Mouse (Mus musculus): ENCODE measurements around the gene Shkbp1. TPM values are rescaled to one million over a fixed set of nuclear protein-coding genes. Genes with fewer than 3 reads are reported as not detected.

Shkbp1 gene
- polyA plus RNA-seq (2015; fragmentation: Nextera tagmentation; extraction: Ambion mirVana), result 26.1 and 28.3 TPM in 2 replicates

GRCm38 (mm10) chr7:27355745-27356240 is at the start of gene Shkbp1:
TSS of gene Shkbp1 (minus strand) at chr7:27356019.

DNA sequence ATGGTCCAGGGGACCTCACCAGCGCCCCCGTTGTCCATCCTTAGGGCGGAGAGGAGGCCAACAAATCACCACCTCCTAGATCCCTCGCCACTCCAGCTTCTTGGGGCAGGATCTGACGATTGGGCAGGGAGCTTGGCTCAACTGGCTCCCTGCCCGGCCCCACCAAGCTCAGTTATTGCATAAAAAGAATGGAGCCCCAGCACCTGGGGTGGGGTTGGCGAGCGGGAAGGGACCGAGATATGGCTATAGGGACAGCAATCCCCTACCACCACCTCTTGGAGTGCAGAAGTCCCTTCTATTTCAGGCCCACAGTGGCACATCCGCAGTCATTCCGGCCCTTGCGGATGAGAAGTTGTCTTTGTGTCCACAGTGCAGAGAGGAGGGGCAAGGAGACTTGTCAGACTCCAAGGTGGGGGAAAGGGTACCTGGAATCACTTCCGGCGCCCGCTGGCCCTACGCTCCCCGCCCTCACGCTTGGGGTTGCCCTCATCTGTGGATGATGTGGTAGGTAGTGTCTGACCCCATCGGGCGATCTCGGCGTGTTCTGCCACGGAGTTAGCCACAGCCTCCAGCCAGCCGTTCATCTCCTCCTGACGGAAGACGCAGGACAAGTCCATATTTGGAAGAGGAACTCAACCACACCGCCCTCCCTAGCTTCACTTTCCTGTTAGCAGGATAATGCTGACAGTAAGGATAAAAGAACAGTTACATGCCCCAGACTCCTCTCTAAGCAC is 1.2 kb upstream of the Shkbp1 start, which contains the start of gene Gm20479:
Gene Gm20479, minus strand, starts transcription at position 559 of the 734 bp plus-strand sequence.

DNA sequence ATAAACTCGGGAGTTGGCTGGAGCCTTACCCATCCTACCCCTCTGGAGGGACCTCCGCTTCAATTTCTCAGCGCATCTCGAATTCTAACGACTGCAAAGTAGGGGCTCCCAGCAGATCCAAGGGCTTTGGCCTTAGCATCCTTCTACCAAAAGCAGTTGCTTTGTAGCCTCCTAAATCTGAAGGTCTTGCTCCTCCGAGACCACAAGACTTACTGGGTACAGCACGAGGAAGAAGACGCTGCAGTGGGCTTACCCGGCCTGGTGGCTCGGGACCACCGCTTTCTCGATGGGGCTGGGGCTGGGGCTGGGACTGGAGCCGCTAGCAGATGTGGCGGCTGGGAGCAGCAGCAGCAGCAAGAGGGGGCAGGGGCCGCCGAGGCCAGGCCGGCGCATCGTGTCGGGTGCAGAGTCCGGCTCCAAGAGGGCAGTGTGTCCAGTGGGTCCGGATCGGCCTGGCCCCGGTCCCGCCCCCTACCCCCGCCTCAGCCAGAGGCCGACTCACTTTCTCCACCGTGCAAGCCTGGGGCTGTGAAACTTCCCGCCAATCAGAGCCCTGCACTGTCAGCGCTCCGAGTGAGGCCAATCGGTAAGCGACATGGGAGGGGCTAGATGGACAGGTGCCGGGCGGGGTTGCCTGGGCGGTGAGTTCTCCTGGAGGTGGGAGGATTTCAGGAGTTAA is 18.5 kb downstream of the Shkbp1 start, which contains the start of gene Ltbp4:
Gene Ltbp4, minus strand, starts transcription at position 518 of the 679 bp plus-strand sequence.

Other genes with a start within 250 kb of the Shkbp1 start
- 1.2 TPM in 2 replicates for gene Cyp2f2, start 236.1 kb downstream of the Shkbp1 start, polyA plus RNA-seq (2015; fragmentation: Nextera tagmentation; extraction: Ambion mirVana)
- not detected in 2 replicates for gene Cyp2t4, start 202.3 kb downstream of the Shkbp1 start, polyA plus RNA-seq (2015; fragmentation: Nextera tagmentation; extraction: Ambion mirVana)
- gene Egln2, start 189.2 kb downstream of the Shkbp1 start, polyA plus RNA-seq (2015; fragmentation: Nextera tagmentation; extraction: Ambion mirVana), result 51.9 and 54.2 TPM in 2 replicates
- 78.5 and 84.2 TPM in 2 replicates for gene Rab4b, start 177.1 kb downstream of the Shkbp1 start, polyA plus RNA-seq (2015; fragmentation: Nextera tagmentation; extraction: Ambion mirVana)
- not detected in 2 replicates for gene Gm21983, start 174.9 kb downstream of the Shkbp1 start, polyA plus RNA-seq (2015; fragmentation: Nextera tagmentation; extraction: Ambion mirVana)
- gene Mia, start 174.9 kb downstream of the Shkbp1 start, polyA plus RNA-seq (2015; fragmentation: Nextera tagmentation; extraction: Ambion mirVana), result 0.49 and 0.75 TPM in 2 replicates
- gene BC024978, start 160.2 kb downstream of the Shkbp1 start, polyA plus RNA-seq (2015; fragmentation: Nextera tagmentation; extraction: Ambion mirVana), result 2.2 and 2.4 TPM in 2 replicates
- 88.1 and 89.0 TPM in 2 replicates for gene Snrpa, start 159.7 kb downstream of the Shkbp1 start, polyA plus RNA-seq (2015; fragmentation: Nextera tagmentation; extraction: Ambion mirVana)
- 3.4 and 3.6 TPM in 2 replicates for gene Itpkc, start 127.4 kb downstream of the Shkbp1 start, polyA plus RNA-seq (2015; fragmentation: Nextera tagmentation; extraction: Ambion mirVana)
- gene Coq8b, start 123.0 kb downstream of the Shkbp1 start, polyA plus RNA-seq (2015; fragmentation: Nextera tagmentation; extraction: Ambion mirVana), result 13.0 and 14.1 TPM in 2 replicates
- 21.1 and 22.5 TPM in 2 replicates for gene Numbl, start 97.6 kb downstream of the Shkbp1 start, polyA plus RNA-seq (2015; fragmentation: Nextera tagmentation; extraction: Ambion mirVana)
- gene Ltbp4, start 18.3 kb downstream of the Shkbp1 start, polyA plus RNA-seq (2015; fragmentation: Nextera tagmentation; extraction: Ambion mirVana), result 100 and 115 TPM in 2 replicates
- gene Gm20479, start 1.4 kb upstream of the Shkbp1 start, polyA plus RNA-seq (2015; fragmentation: Nextera tagmentation; extraction: Ambion mirVana), result 0.51 and 1.5 TPM in 2 replicates
- 0.37 and 0.46 TPM in 2 replicates for gene Sptbn4, start 91.7 kb upstream of the Shkbp1 start, polyA plus RNA-seq (2015; fragmentation: Nextera tagmentation; extraction: Ambion mirVana)
- 50.0 and 67.3 TPM in 2 replicates for gene Blvrb, start 92.0 kb upstream of the Shkbp1 start, polyA plus RNA-seq (2015; fragmentation: Nextera tagmentation; extraction: Ambion mirVana)
- 19.5 and 22.0 TPM in 2 replicates for gene Sertad3, start 117.7 kb upstream of the Shkbp1 start, polyA plus RNA-seq (2015; fragmentation: Nextera tagmentation; extraction: Ambion mirVana)
- gene Sertad1, start 130.9 kb upstream of the Shkbp1 start, polyA plus RNA-seq (2015; fragmentation: Nextera tagmentation; extraction: Ambion mirVana), result 53.6 and 59.8 TPM in 2 replicates
- 4.2 and 5.3 TPM in 2 replicates for gene Prx, start 143.3 kb upstream of the Shkbp1 start, polyA plus RNA-seq (2015; fragmentation: Nextera tagmentation; extraction: Ambion mirVana)
- gene Hipk4, start 167.2 kb upstream of the Shkbp1 start, polyA plus RNA-seq (2015; fragmentation: Nextera tagmentation; extraction: Ambion mirVana), result 0.75 and 0.76 TPM in 2 replicates
- gene Pld3, start 197.2 kb upstream of the Shkbp1 start, polyA plus RNA-seq (2015; fragmentation: Nextera tagmentation; extraction: Ambion mirVana), result 61.5 and 71.4 TPM in 2 replicates
- 10.5 and 11.2 TPM in 2 replicates for gene 2310022A10Rik, start 197.2 kb upstream of the Shkbp1 start, polyA plus RNA-seq (2015; fragmentation: Nextera tagmentation; extraction: Ambion mirVana)
- 53.6 and 57.1 TPM in 2 replicates for gene Akt2, start 235.5 kb upstream of the Shkbp1 start, polyA plus RNA-seq (2015; fragmentation: Nextera tagmentation; extraction: Ambion mirVana)

Measured in urinary bladder, postnatal 0 days (tissue).